Mouse (Mus musculus) lung, adult 2 months (tissue): ENCODE data around the gene Exoc7.

Experiments
- CTCF ChIP-seq: fragments of 200-500 bp; IDR thresholded peaks from 2 replicates; pipeline ENCODE4 v1.5.1; 2011; ENCODE audit warnings: mild to moderate bottlenecking, low read length, control low read depth; ENCODE audit not compliant: insufficient read depth
- POLR2A ChIP-seq: fragments of 200-500 bp; IDR thresholded peaks from 2 replicates; pipeline ENCODE4 v1.6.1; 2011; ENCODE audit warnings: low read depth, mild to moderate bottlenecking, control low read depth, low read length, borderline replicate concordance; ENCODE audit errors: extremely low read depth

- TF ChIP-seq CTCF (peak; percentile 76), POLR2A (no peak)
Observed at GRCm38 (mm10) chr11:116294319-116294718, 12.7 kb downstream of the Exoc7 start.
